ENCODE assay signal across 6 mouse cellular contexts in genomic region chr12:63761073-63761472, GRCm38 (mm10).
DNase-seq lines count a peak whose midpoint lies in the region; TF ChIP-seq lines count a peak whose summit lies in the region.
"Not testable (repeated sequence)": the region's sequence is repeated elsewhere in the genome, so short reads cannot be mapped to it uniquely, and the experiment has no call there.

No protein-coding gene starts in this region.

- H3K27ac ChIP-seq in ES-E14 (ENCODE audit: insufficient read depth, low read depth, low read length, poor library complexity, severe bottlenecking); layer of hippocampus, adult 2 months: not testable (repeated sequence)

- H3K4me1 ChIP-seq in ES-E14 (ENCODE audit: control insufficient read depth in 2 of 2, insufficient read depth in 2 of 2, low read length in 2 of 2, poor library complexity in 1 of 2), result not testable (repeated sequence)

- H3K9ac ChIP-seq in ES-E14 (ENCODE audit: insufficient read depth, low read depth, low read length, poor library complexity, severe bottlenecking), result not testable (repeated sequence)

- in situ Hi-C loops in ES-E14 (cut with MboI; ENCODE audit: low sequenced_read_pairs in 2 of 2, unreplicated experiment in 2 of 2), result not testable (repeated sequence)

- H3K36me3 ChIP-seq in ES-E14 (ENCODE audit: control insufficient read depth, insufficient read depth, low read length, poor library complexity, severe bottlenecking), result not testable (repeated sequence)

- not testable (repeated sequence) for H3K4me3 ChIP-seq in ES-E14 (ENCODE audit: insufficient read depth in 1 of 2, low read depth in 1 of 2, low read length in 2 of 2, poor library complexity in 1 of 2, severe bottlenecking in 1 of 2); layer of hippocampus, adult 2 months

- peak; percentile 46 for DNase-seq in A20 (ENCODE audit: low read depth, low spot score)
- DNase-seq in ES-E14 (ENCODE audit: low read depth, low spot score), result peak; percentile 54
- peak; percentile 2 for DNase-seq in NIH3T3 (ENCODE audit: low read depth)
- DNase-seq in adrenal gland, postnatal 10 days, result peak; percentile 2
- peak; percentile 3 for DNase-seq in embryo, embryonic 10 days (ENCODE audit: low spot score)
- DNase-seq in layer of hippocampus, adult 2 months (ENCODE audit: low spot score in 2 of 2), result not testable (repeated sequence)

- H3K9me3 ChIP-seq in ES-E14 (ENCODE audit: control insufficient read depth, insufficient read depth, low read depth, low read length), result not testable (repeated sequence)

- 0 out of 2 replicates have a peak, but pooled peaks have one; percentile 4 for TF ChIP-seq CTCF in layer of hippocampus, adult 2 months (conservative IDR thresholded peaks at IDR 0.05)
